Mouse (Mus musculus): ENCODE measurements around the gene Nrxn2. TPM values are rescaled to one million over a fixed set of nuclear protein-coding genes. Genes with fewer than 3 reads are reported as not detected.
A peak's percentile ranks its signal among the peaks of the same experiment; 100 is the strongest.

Gene Nrxn2
- total RNA-seq, 2 experiments from 2014 or later, result 17.8 to 18.3 TPM

DNA sequence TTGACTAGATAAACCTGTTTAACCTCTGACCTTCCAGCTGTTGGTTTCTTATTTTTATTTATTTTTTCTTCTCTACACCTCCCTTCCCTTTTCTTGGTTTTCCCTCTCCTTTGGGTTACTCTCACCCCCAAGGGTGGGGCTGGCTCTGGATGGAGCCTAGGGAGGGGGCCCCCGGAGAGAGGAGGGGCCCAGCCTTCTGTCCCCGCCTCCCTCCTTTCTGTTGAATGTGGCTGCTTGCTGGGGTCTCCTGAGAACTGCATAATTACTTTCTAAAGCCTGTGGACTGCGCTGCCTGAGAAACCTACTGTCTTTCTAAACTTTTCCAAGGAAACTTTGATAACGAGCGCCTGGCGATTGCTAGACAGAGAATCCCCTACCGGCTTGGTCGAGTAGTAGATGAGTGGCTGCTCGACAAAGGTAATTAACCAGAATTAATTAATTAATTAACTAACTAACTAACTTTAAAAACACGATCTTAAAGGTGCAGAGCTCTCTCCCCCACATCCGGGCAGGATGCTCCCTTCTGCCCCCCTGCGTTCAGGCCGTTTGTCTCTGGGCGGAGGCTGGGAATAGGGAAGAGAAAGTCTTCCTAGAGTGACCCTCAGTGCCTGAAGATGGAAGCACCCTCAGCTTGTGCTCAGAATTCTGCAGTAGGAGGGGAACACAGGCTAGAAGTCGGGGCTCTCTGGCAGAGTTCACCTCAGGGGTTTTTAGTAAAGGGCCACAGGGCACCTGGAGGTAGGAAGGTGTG is 95.0 kb downstream of the Nrxn2 start:
- DNase-seq (ENCODE audit: low spot score in 2 of 2), result no peak

DNA sequence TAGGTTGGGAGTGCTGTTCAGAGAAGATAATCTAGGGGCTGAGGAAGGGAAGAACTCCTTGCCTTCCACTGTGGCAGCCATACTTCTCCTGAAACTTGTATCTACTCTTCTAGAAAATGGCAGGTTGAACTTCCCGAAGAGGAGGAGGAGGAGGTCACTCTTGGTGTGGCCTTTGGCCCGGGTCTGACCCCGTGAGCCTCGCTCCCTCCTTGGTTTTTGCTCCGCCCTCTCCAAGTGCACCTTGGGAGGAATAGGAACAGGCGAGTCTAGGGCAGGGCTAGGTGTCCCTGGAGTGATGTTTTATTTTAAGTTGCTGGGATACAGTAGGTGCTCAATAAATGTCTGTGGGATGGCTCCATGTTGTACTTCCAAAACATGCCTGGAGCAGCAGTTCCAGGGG is 96.4 kb downstream of the Nrxn2 start:
- DNase-seq (ENCODE audit: low spot score in 2 of 2), result no peak

DNA sequence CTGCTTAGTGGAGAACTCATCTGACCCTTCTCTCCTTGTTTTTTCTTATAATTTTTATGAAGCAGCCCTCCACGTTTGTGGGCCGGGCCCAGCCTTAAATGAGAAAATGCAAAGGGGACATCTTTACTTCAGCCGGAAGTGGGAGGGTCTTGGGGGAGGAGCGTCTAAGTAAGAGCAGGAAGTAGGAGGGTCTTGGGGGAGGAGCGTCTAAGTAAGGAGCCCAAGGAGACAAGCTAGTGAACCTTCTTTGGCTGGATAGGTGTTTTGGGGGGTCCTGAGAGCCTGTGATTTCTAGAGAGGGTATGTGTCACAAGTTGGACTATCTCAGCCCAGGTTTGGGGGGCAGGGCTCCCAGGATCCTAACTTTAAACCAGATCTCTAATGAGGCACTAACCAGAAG is 96.9 kb downstream of the Nrxn2 start:
- no peak for DNase-seq (ENCODE audit: low spot score in 2 of 2)

DNA sequence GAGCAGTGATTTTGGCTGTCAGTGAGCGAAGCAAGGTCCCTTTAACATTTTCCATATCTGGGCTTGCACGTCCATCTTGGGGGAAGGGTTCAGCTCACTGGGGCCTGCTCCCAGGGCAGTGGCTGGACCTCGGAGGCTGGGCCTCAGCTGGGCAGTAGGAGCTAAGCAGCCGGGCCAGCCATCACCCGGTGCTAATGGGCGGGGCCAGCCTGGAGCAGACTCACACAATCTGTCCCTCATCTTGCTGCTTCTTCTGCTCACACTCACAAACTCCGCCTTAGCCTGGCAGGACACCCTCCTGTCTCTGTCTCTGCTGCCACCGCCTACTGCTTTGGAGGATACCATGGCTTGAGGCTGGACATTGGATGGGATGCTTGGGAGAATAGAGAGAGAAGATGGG is 97.6 kb downstream of the Nrxn2 start:
- no peak for DNase-seq (ENCODE audit: low spot score in 2 of 2)

DNA sequence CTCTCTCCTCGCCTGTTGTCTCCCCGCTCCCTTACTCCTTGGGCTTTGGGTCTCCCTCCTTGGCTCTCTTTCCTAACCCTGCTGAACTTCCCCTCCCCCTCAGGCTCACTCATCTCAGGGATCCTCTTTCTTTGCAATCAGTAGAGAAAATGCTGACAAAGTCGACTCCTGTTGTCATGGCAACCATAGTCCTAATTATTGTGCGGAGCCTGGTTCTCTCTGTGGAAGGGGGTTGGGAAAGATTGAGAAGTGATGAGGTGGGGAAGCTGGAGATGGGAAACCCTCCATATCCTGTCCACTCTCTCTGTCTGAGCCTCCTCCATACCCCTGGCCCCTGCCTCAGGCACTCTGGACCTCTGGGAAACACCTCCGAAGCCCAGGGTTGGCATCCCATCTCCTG is 100.1 kb downstream of the Nrxn2 start:
- no peak for DNase-seq (ENCODE audit: low spot score in 2 of 2)

DNA sequence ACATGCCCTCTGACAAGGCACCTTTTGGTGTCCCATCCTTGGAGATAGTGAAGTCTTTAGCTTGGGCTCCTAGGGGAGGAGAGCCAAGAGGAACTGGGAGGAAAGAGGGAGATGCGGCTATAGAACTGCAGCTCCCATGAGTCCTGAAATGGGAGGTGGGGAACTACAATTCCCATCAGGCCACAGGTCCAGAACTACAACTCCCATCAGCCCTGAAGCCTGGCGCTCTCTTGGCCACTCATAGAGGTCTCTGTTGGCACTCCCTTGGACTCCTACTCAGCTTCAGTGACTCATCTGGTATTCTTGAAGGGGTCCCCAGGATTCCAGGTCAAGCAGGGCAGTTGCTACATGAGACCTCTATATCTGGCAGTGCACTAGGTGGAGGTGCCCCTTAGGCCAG is 101.0 kb downstream of the Nrxn2 start:
- no peak for DNase-seq (ENCODE audit: low spot score in 2 of 2)

DNA sequence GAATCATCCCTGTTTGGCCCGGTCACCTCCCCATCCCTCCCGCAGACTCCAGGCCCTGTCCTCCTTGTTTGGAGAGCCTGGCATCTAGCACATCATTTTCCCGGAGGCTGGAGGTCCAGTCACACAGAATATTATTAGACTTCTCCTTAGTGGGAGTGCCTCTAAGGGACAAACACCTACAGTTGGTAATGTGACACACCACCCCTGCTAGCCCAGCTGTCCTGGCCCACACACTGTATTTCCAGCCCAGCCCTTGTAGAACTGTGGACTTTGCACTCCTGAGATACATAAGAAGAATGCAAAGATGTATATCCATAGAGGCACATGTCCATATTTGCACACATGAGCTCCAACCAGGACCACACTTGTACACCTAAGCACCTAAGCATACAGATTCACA is 103.1 kb downstream of the Nrxn2 start:
- no peak for DNase-seq (ENCODE audit: low spot score in 2 of 2)

DNA sequence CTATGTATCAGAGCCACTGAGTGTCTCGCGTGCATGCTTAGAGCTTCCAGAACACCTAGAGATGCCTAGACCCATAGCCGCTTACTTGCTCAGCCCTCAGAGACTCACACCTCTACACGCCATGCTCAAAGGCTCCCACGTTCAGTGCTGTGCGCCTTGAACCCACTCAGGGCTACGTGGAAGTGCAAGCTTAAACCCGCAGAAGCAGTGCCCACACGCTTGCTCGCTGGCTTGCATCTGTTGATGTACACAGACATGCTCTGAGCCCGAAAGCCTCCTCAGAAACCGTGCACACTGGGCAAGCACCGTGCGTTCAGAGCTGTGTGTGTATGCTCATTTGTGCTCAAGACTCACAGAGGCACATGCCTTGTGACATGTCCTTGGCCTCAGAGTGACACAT is 103.8 kb downstream of the Nrxn2 start:
- DNase-seq (ENCODE audit: low spot score in 2 of 2), result no peak

DNA sequence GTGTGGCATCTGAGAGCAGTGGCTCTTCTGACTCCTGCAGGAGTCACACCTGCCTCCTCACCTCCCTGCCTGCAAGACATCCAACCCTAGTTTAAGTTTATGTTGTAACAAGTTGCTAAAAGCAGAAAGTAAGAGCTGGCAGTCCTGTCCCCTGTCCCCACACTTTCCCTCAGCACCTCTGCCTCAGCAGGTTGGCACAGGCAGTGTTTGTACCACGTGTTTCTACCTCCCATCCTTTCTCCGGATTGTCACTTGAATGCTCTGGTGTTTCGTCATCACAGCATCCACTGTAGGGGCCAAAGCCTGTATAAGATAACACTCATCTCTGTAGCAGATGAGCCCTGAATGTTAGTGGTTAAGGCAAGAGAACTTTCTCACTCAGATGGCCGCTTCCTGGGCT is 106.5 kb downstream of the Nrxn2 start:
- no peak for DNase-seq (ENCODE audit: low spot score in 2 of 2)

DNA sequence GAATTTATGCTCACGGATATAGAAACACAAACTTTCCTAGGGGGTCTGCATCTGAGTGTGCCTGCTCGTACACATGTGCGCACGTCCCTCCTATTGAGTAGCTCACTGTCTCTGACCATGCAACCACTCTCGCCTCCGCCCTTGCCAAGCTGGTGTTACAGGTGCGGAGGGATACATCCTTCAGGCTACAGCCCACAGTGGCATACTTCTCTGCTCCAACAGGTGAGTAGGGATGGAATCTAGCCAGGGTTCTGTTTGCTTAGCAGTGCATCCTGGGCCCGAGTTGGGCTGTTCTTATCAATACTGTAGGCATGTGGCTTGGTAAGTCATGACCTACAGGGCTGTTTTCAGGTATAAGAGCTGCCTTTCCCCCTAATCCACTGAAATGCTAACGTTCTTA is 107.5 kb downstream of the Nrxn2 start:
- no peak for DNase-seq (ENCODE audit: low spot score in 2 of 2)

DNA sequence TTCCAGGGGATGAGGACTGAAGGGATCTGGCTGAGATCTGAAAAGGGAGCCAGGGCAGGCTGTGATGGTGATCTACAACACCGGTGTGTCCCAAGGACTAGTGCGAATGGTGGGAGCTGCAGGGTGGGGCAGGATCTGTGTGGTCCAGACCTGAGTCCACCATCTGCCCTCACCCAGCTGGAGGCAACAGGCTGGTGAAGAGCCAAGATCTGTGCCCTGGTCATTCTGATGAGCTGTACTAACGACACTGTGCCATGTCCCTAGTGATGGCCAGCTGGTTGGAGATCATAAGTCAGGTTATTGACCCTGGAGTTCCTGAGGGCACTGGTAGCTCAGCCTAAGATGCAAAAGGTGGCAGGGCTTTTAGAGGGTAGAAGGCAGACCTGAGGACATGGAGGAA is 108.9 kb downstream of the Nrxn2 start:
- DNase-seq (ENCODE audit: low spot score in 2 of 2), result no peak

DNA sequence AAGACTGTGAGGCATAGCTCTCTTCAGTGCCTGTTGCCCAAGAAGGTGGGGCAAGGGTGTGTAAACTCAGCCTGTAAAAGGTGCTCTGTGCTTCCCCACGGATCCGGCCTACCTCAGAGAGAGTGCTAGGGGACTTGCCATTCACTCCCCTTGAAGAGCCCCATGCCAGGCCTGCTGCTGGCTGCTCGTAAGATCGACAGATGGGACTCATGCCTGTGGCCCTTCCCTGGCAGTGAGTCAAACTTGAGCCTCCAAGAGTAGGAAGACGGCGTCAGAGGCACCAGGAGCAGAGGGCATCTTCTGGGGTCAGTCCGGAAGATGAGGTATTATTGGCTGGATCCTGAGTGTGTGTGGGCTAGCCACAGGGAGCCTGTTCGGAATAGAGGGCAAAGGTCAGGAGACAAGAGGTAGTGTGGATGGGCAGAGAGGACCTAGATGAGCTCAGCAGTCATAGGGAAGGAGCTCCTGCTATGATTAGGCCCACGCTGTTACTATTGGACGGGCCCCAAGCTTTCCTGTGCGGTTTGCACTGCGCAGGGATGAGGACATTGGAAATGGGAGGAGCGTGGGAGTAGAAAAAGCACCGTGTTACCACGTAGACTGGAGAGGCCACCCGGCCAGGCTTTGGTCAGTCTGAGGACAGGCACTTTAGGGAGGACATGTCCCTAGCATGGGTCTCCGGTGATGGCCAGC is 109.5 kb downstream of the Nrxn2 start:
- DNase-seq (ENCODE audit: low spot score in 2 of 2), result no peak

DNA sequence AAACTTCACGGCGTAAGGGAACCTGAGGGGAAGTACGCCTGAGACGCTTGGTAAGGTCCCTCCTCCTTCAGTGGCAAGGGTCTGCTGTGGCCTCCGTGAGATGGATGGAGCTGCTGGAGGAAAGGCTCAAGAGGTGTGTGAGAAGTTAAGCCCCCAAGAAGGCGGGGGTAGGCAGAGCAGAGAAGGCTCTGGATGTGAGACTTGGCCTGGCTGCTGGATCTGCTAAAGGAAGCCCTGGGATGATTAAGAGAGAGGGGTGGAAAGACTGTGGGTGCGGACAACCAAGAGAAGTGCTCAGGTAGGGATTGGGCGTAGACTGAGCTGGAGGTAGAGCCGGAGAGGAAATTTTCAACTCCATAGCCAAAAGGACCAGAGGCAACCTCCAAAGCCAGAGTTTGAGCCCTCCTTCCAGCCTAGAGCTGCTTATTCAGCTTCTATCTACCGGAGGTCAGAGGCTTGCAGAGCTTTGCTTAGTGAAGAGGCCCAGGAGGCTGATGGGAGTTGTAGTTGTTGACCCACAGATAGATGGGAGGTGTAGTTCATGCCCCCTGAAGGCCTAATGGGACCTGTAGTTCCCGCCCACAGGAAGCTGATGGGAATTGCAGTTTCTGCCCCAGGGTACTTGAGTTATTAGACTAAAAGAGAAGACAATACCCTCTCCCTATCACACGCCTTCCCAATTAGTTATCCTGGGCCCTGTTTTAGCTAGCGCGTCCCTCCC is 110.9 kb downstream of the Nrxn2 start:
- no peak for DNase-seq (ENCODE audit: low spot score in 2 of 2)

DNA sequence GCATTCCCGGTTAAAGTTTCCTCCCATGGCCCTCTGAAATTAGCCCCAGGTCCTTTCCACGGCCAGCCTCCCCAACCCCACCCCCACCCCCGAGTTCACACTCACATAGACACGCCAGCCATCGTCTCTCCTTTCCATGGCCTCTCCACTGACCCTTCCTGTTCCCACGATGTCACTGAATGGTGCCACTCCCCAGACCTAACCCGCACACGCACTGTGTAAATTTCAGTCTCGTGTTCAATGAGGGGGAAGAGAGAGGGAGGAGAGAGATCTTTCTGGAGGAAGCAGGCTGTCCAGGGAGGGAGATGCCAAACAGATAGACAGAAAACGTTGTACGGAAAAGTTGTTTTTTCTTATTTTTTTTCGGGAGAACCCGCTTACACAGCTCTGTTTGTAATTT is 111.8 kb downstream of the Nrxn2 start:
- no peak for DNase-seq (ENCODE audit: low spot score in 2 of 2)

DNA sequence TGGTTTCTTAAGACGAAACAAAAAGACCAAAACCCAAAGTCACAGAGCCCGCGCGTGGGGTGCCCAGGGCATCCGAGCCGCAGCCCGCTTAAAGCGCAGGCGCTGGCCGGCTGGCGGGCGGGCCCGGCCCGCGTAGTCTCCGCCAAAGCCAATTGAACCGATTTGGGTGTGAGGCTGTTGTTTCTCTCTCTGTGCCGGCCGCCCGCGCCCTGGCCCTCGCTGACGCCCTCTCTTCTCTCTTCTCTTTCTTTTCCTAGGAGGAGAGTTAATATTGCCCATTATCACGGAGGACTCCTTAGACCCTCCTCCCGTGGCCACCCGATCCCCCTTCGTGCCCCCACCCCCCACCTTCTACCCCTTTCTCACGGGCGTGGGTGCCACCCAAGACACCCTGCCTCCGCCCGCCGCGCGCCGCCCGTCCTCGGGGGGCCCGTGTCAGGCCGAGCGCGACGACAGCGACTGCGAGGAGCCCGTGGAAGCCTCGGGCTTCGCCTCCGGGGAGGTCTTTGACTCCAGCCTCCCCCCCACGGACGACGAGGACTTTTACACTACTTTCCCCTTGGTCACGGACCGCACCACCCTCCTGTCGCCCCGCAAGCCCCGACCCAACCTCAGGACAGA is 112.6 kb downstream of the Nrxn2 start:
- DNase-seq (ENCODE audit: low spot score in 2 of 2), result peak in 1 of 2 experiments; percentile 33

DNA sequence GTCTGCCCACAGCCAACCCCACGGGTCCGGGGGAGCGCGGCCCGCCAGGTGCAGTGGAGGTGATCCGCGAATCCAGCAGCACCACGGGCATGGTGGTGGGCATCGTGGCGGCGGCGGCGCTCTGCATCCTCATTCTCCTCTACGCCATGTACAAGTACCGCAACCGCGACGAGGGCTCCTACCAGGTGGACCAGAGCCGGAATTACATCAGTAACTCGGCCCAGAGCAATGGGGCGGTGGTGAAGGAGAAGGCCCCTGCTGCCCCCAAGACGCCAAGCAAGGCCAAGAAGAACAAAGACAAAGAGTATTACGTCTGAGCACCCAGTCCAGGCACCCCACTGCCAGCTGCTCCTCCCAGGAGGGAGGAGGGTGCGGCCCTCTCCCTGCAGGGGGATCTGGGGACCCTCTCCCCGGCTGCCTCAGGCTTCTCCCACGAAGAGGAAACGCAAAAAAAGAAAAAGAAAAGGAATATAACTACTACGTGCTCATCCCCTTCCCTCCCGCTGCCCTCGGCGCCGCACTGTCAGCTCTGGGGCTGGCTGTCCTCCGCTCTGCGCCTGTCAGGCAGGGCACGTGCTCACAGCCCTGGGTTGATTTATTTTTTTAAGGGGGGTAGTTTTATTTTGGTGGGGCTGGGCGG is 113.4 kb downstream of the Nrxn2 start:
- peak in 1 of 2 experiments; percentile 32 for DNase-seq (ENCODE audit: low spot score in 2 of 2)

DNA sequence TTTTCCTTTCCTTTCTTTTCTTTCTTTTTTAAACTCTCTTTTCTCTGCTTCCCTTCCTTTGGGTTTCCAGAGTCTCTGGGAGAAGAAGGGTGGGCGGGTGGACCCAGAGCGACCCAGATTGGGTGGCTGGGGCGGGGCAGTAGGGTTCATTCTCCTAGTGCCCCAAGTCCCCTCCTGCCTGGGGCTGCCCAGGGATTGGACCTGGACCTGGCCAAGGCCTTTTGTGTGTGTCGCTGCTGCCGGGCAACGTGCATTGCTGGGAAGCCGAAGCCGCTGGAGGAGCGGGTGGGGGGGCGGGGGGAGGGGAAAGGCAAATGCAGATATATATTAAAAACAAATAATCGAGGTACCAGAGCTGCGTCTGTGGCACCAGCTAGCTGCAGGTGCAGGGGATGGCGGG is 114.1 kb downstream of the Nrxn2 start:
- no peak for DNase-seq (ENCODE audit: low spot score in 2 of 2)

DNA sequence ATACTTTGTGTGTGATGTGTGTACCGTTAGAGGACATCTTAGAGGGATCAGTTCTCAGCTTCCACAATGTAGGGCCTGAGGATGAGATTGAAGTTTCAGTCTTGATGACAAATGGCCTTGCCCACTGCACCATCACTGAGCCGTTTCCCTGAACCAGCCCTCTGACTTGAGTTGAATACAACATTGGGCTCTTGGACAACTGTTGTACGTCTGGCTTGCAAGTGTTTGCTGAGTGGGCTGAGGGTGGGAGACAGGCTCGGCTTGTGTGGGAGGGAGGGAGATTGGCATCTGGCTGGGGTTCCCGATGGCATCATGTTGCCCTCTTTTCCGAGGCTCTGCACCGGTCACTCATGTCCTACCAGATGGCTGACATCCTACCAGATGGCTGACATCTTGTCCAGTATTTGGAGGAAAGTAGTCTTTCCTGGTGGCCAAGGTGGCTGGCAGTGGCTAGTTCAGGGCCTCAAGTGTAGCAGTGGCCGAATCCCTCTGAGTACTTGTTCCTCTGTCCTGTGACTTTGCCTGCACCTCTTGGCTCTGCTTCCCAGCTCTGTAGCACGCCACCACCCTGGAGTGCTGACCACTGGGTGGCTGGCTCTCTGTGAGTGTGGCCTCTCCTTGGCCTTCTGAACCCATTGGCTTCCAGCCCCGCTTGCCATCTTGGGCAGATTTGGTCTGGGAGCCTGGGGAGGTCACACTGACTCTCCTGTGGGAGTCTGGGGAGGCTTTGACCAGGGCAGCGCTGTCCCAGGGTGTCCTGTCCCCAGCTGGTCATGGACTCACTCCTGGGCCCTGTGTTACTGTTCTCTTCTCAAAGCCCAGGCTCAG is 115.0 kb downstream of the Nrxn2 start:
- DNase-seq (ENCODE audit: low spot score in 2 of 2), result no peak

DNA sequence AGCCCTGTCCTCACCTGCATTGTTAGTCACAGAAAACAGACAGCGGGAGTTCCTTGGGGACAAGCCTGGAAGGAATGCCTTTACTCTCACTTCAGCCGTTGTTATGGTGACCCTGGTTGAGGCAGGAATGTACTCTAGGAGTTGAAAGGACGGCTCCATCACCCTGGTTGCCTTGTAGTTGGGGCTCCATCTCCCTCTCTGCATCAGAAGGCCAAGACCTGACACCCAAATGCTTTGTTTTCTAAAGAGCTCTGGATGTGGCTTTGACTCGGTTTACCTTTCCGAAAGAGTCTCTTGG is 115.5 kb downstream of the Nrxn2 start:
- DNase-seq (ENCODE audit: low spot score in 2 of 2), result no peak

DNA sequence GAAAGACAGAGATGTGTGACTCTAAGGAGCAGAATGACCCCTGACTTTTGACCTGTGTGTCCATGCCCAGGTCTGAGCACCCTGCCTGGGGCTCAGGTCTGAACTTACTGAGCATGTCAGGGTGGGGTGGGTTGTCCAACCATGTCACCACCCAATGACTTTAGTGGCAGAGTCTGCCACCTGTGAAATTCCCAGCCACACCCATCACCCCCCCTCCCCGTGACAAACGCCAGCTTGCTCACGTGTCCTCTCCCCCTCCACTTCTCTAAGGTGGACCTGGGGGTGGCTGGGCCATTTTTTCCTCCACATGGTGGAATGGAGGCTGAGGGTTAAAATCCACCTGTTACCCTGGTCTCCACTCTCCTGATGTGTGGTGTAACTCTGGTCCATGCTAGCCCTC is 117.7 kb downstream of the Nrxn2 start:
- DNase-seq (ENCODE audit: low spot score in 2 of 2), result no peak

DNA sequence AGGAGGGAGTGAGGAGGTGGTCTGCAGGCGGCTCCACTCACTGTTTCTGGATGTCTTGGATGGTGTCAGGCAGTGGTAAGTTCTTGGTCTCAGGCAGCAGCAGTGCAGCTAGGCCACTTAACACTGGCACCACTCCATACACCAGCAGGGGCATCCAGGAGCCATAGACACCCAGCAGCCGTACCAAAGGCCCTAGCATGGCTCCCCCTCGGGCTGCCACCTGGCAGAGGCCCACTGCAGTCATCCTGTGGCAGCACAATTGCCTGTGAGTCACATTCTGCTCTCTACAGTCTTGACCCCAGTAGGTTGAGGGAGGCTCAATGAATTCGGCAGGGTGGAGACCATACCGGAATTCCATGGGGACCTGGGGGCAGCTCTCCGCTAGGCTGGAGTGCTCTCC is 118.2 kb downstream of the Nrxn2 start:
- DNase-seq (ENCODE audit: low spot score in 2 of 2), result no peak

All from adrenal gland, postnatal 4 days (tissue).